Mouse (Mus musculus) lung, postnatal 0 days (tissue): ENCODE results near the gene Smarca1. TPM values are rescaled to one million over a fixed set of nuclear protein-coding genes. Genes with fewer than 3 reads are reported as not detected.

ENCODE experiments used
- ATAC-seq: fragments of 200-750 bp; cut with Nextera tagmentation; 2 replicates; pipeline ENCODE4 v1.8.0; 2017; ENCODE audit warnings: moderate library complexity
- DNase-seq: peaks from one replicate; pipeline ENCODE4 v3.0.0-alpha.2; 2016; ENCODE audit warnings: low spot score
- H3K27ac ChIP-seq: fragments of 300-500 bp; sonication (generic); 2 replicates; pipeline ENCODE4 v1.5.1; 2014; ENCODE audit warnings: antibody characterized with exemption, mild to moderate bottlenecking, low read length, mixed read lengths
- H3K27me3 ChIP-seq: fragments of 300-500 bp; sonication (generic); replicated peaks from 2 replicates; pipeline ENCODE4 v1.6.1; 2014; ENCODE audit warnings: low read length, mixed read lengths; ENCODE audit not compliant: insufficient read depth
- H3K36me3 ChIP-seq: fragments of 300-500 bp; sonication (generic); 2 replicates; pipeline ENCODE4 v1.6.1; 2014; ENCODE audit warnings: low read length, mixed read lengths; ENCODE audit not compliant: insufficient read depth
- H3K4me1 ChIP-seq: fragments of 300-500 bp; sonication (generic); 2 replicates; pipeline ENCODE4 v1.6.1; 2014; ENCODE audit warnings: antibody characterized with exemption, low read depth, low read length, mixed read lengths; ENCODE audit not compliant: insufficient read depth
- H3K4me2 ChIP-seq: fragments of 300-500 bp; sonication (generic); replicated peaks from 2 replicates; pipeline ENCODE4 v1.6.1; 2014; ENCODE audit warnings: low read depth, mild to moderate bottlenecking, low read length, moderate library complexity, mixed read lengths
- H3K4me3 ChIP-seq: fragments of 300-500 bp; sonication (generic); 2 replicates; pipeline ENCODE4 v1.5.1; 2014; ENCODE audit warnings: low read depth, low read length
- H3K9ac ChIP-seq: fragments of 300-500 bp; sonication (generic); replicated peaks from 2 replicates; pipeline ENCODE4 v1.6.1; 2014; ENCODE audit warnings: low read depth, mild to moderate bottlenecking
- H3K9me3 ChIP-seq: fragments of 300-500 bp; sonication (generic); 2 replicates; pipeline ENCODE4 v1.6.1; 2016; ENCODE audit warnings: low read length, mixed read lengths
- CTCF ChIP-seq: IDR thresholded peaks from 2 replicates; pipeline ENCODE4 v1.5.1; 2016; ENCODE audit warnings: antibody characterized with exemption, mild to moderate bottlenecking
- EP300 ChIP-seq: IDR thresholded peaks from 2 replicates; pipeline ENCODE4 v1.6.1; 2016; ENCODE audit warnings: antibody characterized with exemption, mild to moderate bottlenecking, control low read depth
- WGBS: fragments of 180-500 bp; shearing (Covaris S2); extraction: QIAGEN DNeasy Blood & Tissue Kit; methylation state at CpG from one replicate; pipeline ENCODE4 v1.1.7; 2014; 5-methylcytosine and 5-hydroxymethylcytosine counted together
- polyA plus RNA-seq: library from polyadenylated mRNA; unstranded; fragments of >200 nt; fragmentation: Nextera tagmentation; extraction: Ambion mirVana; gene quantifications from 2 replicates; pipeline ENCODE4 v1.2.1, GENCODE M21; 2015

The Smarca1 gene
- polyA plus RNA-seq, 1 experiment from 2014 or later: 5.8 TPM

- Histone ChIP-seq H3K27me3 (no peaks in the 10 kb centered on the region), H3K4me3 (no peak overlapping the region), H3K36me3 (no peaks in the 10 kb centered on the region), H3K9ac (no peak overlapping the region), H3K27ac (no peak overlapping the region), H3K9me3 (no peaks in the 10 kb centered on the region), H3K4me2 (no peak overlapping the region), H3K4me1 (no peaks in the 10 kb centered on the region)
- TF ChIP-seq EP300: 0 out of 2 replicates have a peak, but pooled peaks have one; percentile 22
- TF ChIP-seq CTCF: no peak
- WGBS: 30% methylated on average over 2 of the region's 2 CpGs
- DNase-seq (no peak), ATAC-seq (no peak)
Measured at GRCm38 (mm10) chrX:47887401-47887800, 5.4 kb downstream of the Smarca1 start.

DNA sequence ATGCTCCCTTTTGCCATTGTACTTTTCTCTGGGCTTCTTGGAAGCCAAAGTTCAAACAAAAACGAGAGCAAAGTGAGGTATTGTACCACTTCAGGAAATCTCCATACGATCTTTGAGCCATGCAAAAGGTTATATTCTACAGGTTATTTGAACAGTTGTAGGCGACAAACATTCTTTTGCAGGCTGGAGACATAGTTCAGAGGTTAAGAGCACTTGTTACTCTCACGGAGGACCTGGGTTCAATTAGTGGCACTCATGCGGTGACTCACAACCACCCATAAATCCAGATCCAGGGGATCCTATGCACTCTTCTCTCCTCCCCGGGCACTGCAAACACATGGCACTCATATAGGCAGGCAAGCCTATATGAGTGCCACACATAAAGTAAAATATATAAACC is 10.0 kb downstream of the Smarca1 start:
- H3K9ac ChIP-seq: no peak overlapping the region
- no peaks in the 10 kb centered on the region for H3K36me3 ChIP-seq
- DNase-seq (peak; percentile 37), ATAC-seq (peak; percentile 56)
- WGBS: 52% methylated on average over 6 of the region's 6 CpGs
- H3K27me3 ChIP-seq: no peaks in the 10 kb centered on the region
- H3K4me3 ChIP-seq: no peak overlapping the region
- H3K9me3 ChIP-seq: no peaks in the 10 kb centered on the region
- TF ChIP-seq EP300 (peak; percentile 27; the same call in 1 of the 2 replicates), CTCF (no peak)
- H3K4me2 ChIP-seq: no peak overlapping the region
- no peak overlapping the region for H3K27ac ChIP-seq
- no peaks in the 10 kb centered on the region for H3K4me1 ChIP-seq

DNA sequence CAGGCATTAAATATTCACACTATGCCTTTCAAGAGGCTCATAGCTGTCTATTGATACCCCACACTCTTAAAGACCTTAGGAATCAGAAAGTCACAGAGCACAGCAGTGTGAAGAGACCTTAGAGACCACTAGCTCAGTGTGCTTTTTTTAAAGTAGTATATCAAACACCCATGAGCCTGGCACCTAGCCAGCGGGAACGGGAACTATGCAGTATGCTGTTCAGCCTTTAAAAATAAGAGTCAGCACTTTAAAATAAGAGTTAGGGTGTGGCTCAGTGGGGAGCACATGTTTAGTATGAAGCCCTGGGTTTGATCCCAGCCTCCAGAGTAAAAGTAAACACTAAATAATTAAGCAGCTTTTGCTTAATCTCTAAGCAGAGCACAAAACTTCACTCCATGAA is 12.7 kb downstream of the Smarca1 start:
- 30% methylated on average over 2 of the region's 2 CpGs for WGBS
- Histone ChIP-seq H3K27ac (no peak overlapping the region), H3K9ac (no peak overlapping the region), H3K4me1 (no peaks in the 10 kb centered on the region), H3K27me3 (no peaks in the 10 kb centered on the region), H3K4me2 (no peak overlapping the region), H3K9me3 (no peaks in the 10 kb centered on the region), H3K36me3 (no peaks in the 10 kb centered on the region), H3K4me3 (no peak overlapping the region)
- ATAC-seq (no peak), DNase-seq (peak; percentile 64)
- TF ChIP-seq CTCF: no peak
- no peak for TF ChIP-seq EP300

DNA sequence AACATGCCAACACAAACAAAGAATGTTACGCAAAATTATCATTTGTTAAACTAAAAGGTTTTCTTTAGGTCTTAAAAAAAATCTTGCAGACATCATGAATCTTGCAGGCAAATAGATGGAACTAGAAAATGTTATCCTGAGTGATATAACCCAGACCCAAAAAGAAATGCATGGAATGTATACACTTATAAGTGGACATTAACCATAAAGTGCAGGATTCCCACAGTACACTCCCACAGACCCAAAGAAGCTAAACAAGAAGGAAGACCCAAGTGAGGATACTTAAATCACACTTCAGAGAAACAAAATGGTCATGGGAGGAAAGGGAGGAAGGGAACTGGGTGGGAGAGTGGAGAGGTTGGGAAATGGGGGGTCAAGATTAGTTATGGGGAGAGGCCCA is 34.2 kb downstream of the Smarca1 start:
- no peaks in the 10 kb centered on the region for H3K36me3 ChIP-seq
- no peak for ATAC-seq

GRCm38 (mm10) chrX:47835835-47836195 is 57.0 kb downstream of the Smarca1 start:
- no peak for ATAC-seq
- Histone ChIP-seq H3K4me1 (no peaks in the 10 kb centered on the region), H3K4me2 (no peak overlapping the region), H3K27ac (no peak overlapping the region), H3K9ac (no peak overlapping the region), H3K36me3 (no peaks in the 10 kb centered on the region), H3K4me3 (no peak overlapping the region), H3K27me3 (no peaks in the 10 kb centered on the region), H3K9me3 (no peaks in the 10 kb centered on the region)
- no peak for TF ChIP-seq CTCF
- DNase-seq: no peak
- 47% methylated on average over 1 of the region's 1 CpGs for WGBS

More for the DNA sequence above, 34.2 kb downstream of the Smarca1 start:
- Histone ChIP-seq H3K4me3 (no peak overlapping the region), H3K4me1 (no peaks in the 10 kb centered on the region), H3K4me2 (no peak overlapping the region), H3K27ac (no peak overlapping the region), H3K9me3 (no peaks in the 10 kb centered on the region), H3K27me3 (no peaks in the 10 kb centered on the region), H3K9ac (no peak overlapping the region)
- DNase-seq: no peak
- no peak for TF ChIP-seq CTCF
- TF ChIP-seq EP300: no peak
- WGBS: 100% methylated on average over 1 of the region's 1 CpGs

- Histone ChIP-seq H3K9me3 (no peaks in the 10 kb centered on the region), H3K27ac (no peak overlapping the region), H3K9ac (no peak overlapping the region), H3K4me2 (no peak overlapping the region), H3K4me1 (no peaks in the 10 kb centered on the region), H3K36me3 (no peaks in the 10 kb centered on the region), H3K27me3 (no peaks in the 10 kb centered on the region), H3K4me3 (no peak overlapping the region)
- no peak for TF ChIP-seq EP300
- no peak for TF ChIP-seq CTCF
- ATAC-seq: no peak
- no peak for DNase-seq
- 42% methylated on average over 6 of the region's 6 CpGs for WGBS
Measured at GRCm38 (mm10) chrX:47835098-47835834, 57.5 kb downstream of the Smarca1 start.

DNA sequence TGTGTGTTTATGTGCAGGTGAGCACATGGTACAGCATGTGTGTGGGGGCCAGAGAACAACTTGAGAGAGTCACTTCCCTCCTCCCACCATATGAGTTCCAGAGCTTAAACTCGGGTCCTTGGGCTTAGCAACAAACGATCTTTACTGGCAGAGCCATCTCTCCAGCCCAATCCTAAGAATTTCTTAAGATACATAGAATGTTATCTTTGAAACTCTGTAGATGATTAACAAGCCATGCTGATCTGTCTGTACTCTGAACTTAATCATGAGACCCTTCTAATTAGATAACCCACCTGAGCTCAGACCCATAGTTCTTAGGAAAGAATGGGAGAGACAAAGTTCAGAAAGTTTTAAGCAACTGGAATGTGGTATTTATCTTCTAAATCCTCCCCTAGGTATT is 59.3 kb downstream of the Smarca1 start:
- H3K4me3 ChIP-seq: no peak overlapping the region
- no peaks in the 10 kb centered on the region for H3K9me3 ChIP-seq
- DNase-seq (no peak), ATAC-seq (no peak)
- H3K4me1 ChIP-seq: no peaks in the 10 kb centered on the region
- 56% methylated on average over 2 of the region's 2 CpGs for WGBS
- H3K4me2 ChIP-seq: no peak overlapping the region
- H3K36me3 ChIP-seq: no peaks in the 10 kb centered on the region
- H3K27me3 ChIP-seq: no peaks in the 10 kb centered on the region
- H3K9ac ChIP-seq: no peak overlapping the region
- H3K27ac ChIP-seq: no peak overlapping the region
- TF ChIP-seq EP300 (no peak), CTCF (no peak)
